Mouse (Mus musculus) megakaryocyte, embryonic 14.5 days (primary cell): ENCODE data around the gene Pqlc2.

ENCODE experiments used
- FLI1 ChIP-seq: IDR thresholded peaks from 2 replicates; pipeline ENCODE4 v1.6.1; 2012; ENCODE audit warnings: low read length, inconsistent platforms, mixed read lengths
- GATA1 ChIP-seq: IDR thresholded peaks from 3 replicates; pipeline ENCODE4 v1.6.1; 2012; ENCODE audit warnings: mixed read lengths, low read length, inconsistent platforms, borderline replicate concordance

DNA sequence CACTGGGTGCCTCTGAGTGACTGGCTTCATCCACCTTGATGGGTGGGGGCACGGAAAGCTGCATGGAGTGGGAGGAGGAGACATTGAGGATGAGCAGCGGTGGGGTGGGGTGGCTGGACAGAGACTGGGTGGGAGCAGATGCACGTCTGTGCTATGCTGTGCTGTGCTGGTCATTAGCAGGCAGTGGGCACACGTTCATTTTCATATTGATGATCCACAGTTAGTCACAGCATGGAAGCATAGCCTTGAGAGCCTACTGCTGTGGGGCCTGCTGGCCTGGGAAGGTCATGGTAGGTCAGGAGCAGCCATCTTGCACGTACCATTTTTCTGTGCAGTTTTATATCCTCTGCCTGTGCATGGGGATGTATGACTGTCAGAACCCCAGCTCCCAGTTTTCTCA is 61.8 kb downstream of the Pqlc2 start:
- TF ChIP-seq GATA1 (no peak), FLI1 (no peak)
